Mouse (Mus musculus): ENCODE results near the gene Crybg3. TPM values are rescaled to one million over a fixed set of nuclear protein-coding genes. Genes with fewer than 3 reads are reported as not detected.

The Crybg3 gene
- 100 to 1,000 TPM in 5 of 26 experiments, 10 to 100 TPM in 21; 25.0 to 196 (median 61.1) TPM for total RNA-seq (2018; cell fraction: chromatin; rRNA removed)
- total RNA-seq (2018; cell fraction: cytosol; rRNA removed): 10 to 100 TPM; 12.1 to 34.3 (median 16.9) TPM
- 100 to 1,000 TPM in 1 of 26 experiments, 10 to 100 TPM in 25; 18.9 to 136 (median 38.1) TPM for total RNA-seq (2018; cell fraction: nucleus; rRNA removed)
- polyA plus RNA-seq (2018): 10.0 to 23.3 TPM (median 12.1 TPM) in 3 replicates

GRCm38 (mm10) chr16:59600311-59601251, at the start of gene Crybg3:
TSS of gene Crybg3 (minus strand) at chr16:59600979.
- Histone ChIP-seq H3K36me3 (ENCODE audit: inconsistent target) (no peaks in the 10 kb centered on the region), H3K4me3 (ENCODE audit: inconsistent target) (peak within 1 kb of the TSS; percentile 56), H3K79me2 (ENCODE audit: inconsistent target) (peaks cover 45% of the 10 kb centered on the region), H3K27ac (peak within 1 kb of the TSS; percentile 52)
- WGBS (ENCODE audit: missing documents): under 1% methylated on average over 68 of the region's 90 CpGs

- WGBS (ENCODE audit: missing documents): 88% methylated on average over 2 of the region's 2 CpGs
- H3K79me2 ChIP-seq (ENCODE audit: inconsistent target): no peaks in the 10 kb centered on the region
- no peak overlapping the region for H3K27ac ChIP-seq
- no peak overlapping the region for H3K4me3 ChIP-seq (ENCODE audit: inconsistent target)
- no peaks in the 10 kb centered on the region for H3K36me3 ChIP-seq (ENCODE audit: inconsistent target)
These were observed 43.0 kb upstream of the Crybg3 start for GRCm38 (mm10) chr16:59643766-59644165.

- Histone ChIP-seq H3K79me2 (ENCODE audit: inconsistent target) (no peaks in the 10 kb centered on the region), H3K36me3 (ENCODE audit: inconsistent target) (no peaks in the 10 kb centered on the region), H3K4me3 (ENCODE audit: inconsistent target) (peak overlapping the region; percentile 58; the same call in 1 of the 2 replicates), H3K27ac (peak overlapping the region; percentile 62)
- 98% methylated on average over 3 of the region's 3 CpGs for WGBS (ENCODE audit: missing documents)
These were observed 39.2 kb upstream of the Crybg3 start for GRCm38 (mm10) chr16:59639985-59640384.

DNA sequence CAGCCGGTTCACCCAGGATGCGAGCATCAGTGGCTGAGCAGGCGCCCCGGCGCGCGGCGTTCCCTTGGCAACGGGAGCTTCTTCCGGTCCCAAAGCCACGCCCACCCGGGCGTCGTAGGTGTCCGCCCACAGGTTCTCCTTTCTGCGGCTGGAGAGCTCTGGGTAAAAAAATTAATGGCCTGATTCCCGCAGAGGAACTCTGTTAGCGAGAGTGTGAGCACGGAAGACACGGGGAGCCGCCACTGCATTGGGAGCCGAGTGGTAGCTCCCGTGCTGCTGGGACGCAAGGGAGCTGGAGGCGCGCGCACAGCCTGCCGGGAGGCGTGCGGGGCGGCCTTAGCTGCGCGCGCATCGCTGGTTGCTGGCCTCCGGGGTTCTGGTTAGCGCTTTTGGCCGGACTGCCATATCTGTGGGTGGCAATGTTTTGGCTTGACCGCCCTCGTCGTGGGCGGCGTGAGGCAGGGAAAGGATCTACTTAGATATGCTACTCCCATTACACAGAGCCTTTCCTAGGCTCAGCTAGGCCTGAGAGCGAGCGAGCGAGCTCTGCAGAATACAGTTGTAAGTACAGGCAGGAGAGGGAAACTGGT, 38.4 kb upstream of the Crybg3 start, which contains the start of gene Arl6:
Gene Arl6 (minus strand): TSS at position 290 of the 590 bp plus-strand sequence.
- H3K79me2 ChIP-seq (ENCODE audit: inconsistent target): no peaks in the 10 kb centered on the region
- under 1% methylated on average over 46 of the region's 46 CpGs for WGBS (ENCODE audit: missing documents)
- H3K36me3 ChIP-seq (ENCODE audit: inconsistent target): no peaks in the 10 kb centered on the region
- peak within 1 kb of the TSS; percentile 62 for H3K27ac ChIP-seq
- peak within 1 kb of the TSS; percentile 58 for H3K4me3 ChIP-seq (ENCODE audit: inconsistent target)

GRCm38 (mm10) chr16:59634598-59634997, 33.8 kb upstream of the Crybg3 start:
- H3K79me2 ChIP-seq (ENCODE audit: inconsistent target): no peaks in the 10 kb centered on the region
- WGBS (ENCODE audit: missing documents): 83% methylated on average over 2 of the region's 2 CpGs
- H3K27ac ChIP-seq: no peak overlapping the region
- H3K36me3 ChIP-seq (ENCODE audit: inconsistent target): no peaks in the 10 kb centered on the region
- H3K4me3 ChIP-seq (ENCODE audit: inconsistent target): no peak overlapping the region

DNA sequence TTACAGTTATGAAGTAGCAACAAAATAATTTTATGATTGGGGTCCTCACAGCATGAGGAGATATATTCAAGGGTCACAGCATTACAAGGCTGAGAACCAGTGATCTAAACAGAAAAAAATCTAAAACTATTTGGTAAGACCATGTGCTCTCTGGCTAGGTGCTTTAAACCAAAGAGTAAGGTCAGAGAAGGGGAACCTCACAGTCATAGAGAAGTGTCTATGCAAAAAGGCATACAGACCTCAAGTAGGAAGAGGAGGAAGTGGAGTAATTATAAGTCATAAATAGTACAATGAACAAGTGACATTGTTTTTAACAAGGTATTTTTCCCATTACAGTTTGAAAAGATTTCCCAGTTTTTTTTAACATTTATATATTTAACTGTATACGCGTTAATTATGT, 20.8 kb upstream of the Crybg3 start:
- 94% methylated on average over 2 of the region's 2 CpGs for WGBS (ENCODE audit: missing documents)
- Histone ChIP-seq H3K79me2 (ENCODE audit: inconsistent target) (no peaks in the 10 kb centered on the region), H3K4me3 (ENCODE audit: inconsistent target) (no peak overlapping the region), H3K36me3 (ENCODE audit: inconsistent target) (no peaks in the 10 kb centered on the region), H3K27ac (no peak overlapping the region)

DNA sequence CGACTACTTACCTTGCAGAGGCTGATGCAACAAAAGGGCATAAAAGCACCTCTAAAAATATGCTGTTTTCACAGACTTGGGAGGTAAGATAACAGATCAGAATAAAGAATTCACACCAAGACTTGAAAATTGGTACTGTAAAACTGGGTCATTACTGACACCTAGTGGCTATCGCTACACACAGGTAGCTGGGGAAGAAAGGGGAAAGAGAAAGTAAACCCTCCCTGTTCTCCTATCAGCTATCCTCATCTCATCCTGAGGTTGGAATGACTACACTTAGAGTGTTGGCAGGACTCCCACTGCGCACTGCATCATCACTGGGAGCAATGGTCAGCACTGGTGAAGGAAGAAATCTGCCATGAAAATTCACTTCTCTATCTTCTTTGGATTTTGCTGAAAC, 16.4 kb upstream of the Crybg3 start:
- H3K36me3 ChIP-seq (ENCODE audit: inconsistent target): no peaks in the 10 kb centered on the region
- no peak overlapping the region for H3K27ac ChIP-seq
- no peak overlapping the region for H3K4me3 ChIP-seq (ENCODE audit: inconsistent target)
- H3K79me2 ChIP-seq (ENCODE audit: inconsistent target): no peaks in the 10 kb centered on the region
- 19% methylated on average over 3 of the region's 3 CpGs for WGBS (ENCODE audit: missing documents)

DNA sequence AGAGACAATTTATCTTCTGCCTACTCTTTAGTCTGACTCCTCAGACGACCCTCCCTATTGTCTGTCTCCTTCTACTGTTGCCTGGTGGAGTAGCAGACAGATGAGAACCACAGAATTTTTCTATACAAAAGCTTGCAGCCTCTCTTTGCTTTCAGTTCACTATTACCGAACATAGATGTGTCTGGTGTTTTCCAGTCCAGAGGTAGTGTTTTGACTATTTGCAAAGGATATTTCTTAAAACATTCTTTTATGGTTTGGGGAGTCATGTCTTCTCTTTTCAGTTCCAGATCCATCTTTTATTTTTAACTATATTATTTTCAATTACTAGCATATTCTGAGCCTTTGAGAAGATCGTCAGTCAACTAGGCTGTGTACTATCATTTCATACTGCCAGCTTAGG, 14.9 kb upstream of the Crybg3 start:
- Histone ChIP-seq H3K79me2 (ENCODE audit: inconsistent target) (no peaks in the 10 kb centered on the region), H3K27ac (no peak overlapping the region), H3K36me3 (ENCODE audit: inconsistent target) (no peaks in the 10 kb centered on the region), H3K4me3 (ENCODE audit: inconsistent target) (no peak overlapping the region)
- WGBS (ENCODE audit: missing documents): 93% methylated on average over 3 of the region's 3 CpGs

DNA sequence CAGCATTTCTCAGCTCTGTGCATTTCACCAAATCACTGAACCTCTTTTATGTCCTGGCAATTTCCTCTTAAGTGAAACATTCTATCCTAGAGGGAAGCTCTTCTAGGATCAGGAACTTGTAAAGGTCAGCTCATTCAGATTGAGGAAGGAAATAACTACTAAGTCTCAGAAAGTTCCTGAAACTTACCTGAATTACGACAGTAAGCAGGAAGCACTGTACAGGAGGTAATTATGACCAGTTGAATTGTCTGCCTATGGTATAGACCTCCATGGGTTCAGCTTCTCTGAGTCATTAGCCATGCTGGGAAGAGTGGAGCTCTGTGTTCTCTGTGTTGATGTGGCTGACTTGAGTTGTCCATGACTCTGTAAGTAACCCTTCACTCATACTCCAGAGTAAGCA, 10.0 kb upstream of the Crybg3 start:
- no peak overlapping the region for H3K4me3 ChIP-seq (ENCODE audit: inconsistent target)
- H3K27ac ChIP-seq: no peak overlapping the region
- H3K79me2 ChIP-seq (ENCODE audit: inconsistent target): no peaks in the 10 kb centered on the region
- H3K36me3 ChIP-seq (ENCODE audit: inconsistent target): no peaks in the 10 kb centered on the region
- 8% methylated on average over 1 of the region's 1 CpGs for WGBS (ENCODE audit: missing documents)

DNA sequence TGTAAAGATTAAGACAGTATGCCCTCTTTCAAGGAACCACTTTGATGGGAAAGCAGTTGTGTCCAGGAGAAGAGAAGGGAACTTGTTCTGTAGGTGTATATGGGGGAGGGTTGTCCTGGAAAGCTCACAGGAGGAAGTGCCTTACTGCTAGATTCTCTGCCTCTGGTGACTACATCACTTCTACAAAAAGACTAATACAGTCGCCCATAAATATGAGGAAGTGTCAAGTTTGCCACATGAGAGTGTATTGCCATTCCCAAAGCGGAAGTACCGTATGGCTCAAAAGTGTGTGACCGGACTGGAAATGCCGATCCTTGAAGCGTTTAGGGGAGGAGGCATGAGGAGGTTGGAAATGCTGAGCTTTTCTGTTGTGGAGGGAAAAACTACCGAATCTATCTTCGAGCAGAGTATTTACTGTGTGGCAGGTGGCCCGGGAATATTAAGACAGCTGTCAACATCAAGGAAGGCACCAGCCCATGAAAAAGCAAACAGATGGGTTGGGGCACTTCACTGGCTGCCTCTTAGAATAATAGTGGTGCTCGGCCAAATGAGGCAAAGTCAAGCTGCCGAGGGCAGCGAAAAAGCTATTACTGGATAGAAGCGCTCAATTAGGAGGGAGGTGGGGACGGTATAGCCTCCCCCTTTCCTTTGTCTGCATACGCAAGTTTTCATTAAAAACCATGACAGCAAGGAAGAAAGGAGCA, 3.5 kb upstream of the Crybg3 start:
- Histone ChIP-seq H3K4me3 (ENCODE audit: inconsistent target) (no peak overlapping the region; the same call in 1 of the 2 replicates), H3K79me2 (ENCODE audit: inconsistent target) (peaks cover 8% of the 10 kb centered on the region), H3K27ac (peak overlapping the region; percentile 51), H3K36me3 (ENCODE audit: inconsistent target) (no peaks in the 10 kb centered on the region)
- WGBS (ENCODE audit: missing documents): 36% methylated on average over 15 of the region's 15 CpGs

DNA sequence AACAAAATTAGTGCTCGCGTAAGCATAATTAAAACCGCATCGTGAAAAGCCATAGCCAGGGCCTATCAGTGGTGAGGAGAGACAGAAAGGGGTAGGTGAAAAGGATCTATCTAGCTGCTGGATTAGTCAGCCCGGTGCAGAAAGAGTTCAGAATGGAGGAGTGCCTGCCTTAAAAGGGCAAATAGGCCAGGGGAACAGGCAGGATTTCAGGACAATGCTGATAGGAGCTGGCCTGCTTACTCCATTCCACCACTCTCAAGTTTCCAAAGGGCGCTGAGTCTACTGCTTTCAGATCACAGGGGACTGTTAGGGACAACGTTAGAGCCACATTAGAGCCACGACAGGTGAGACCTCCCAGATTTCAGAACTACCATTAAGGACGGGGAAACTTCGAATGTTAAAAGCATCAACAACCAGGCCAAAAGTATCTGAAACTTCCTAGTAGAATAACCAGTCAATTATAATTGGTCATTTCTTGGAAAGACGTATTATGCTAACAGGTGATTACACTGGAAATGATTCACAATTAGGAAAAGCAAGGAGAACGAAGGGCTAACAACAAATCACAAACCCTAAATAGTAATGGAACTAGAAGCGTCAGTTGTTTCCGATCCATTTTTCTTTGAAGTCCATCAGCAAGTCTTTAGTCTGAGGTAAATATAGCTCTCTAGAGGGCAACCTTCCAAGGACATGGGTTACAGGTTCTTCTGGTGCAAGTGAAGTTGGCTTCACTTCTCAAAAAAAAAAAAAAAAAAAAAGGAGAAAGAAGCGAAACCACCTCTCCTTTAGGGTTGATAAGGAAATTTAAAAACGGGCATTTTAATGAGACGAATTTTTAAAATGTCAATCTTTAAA, 1.1 kb downstream of the Crybg3 start:
- Histone ChIP-seq H3K36me3 (ENCODE audit: inconsistent target) (no peaks in the 10 kb centered on the region), H3K4me3 (ENCODE audit: inconsistent target) (peak overlapping the region; percentile 56), H3K79me2 (ENCODE audit: inconsistent target) (peaks cover 54% of the 10 kb centered on the region), H3K27ac (peak overlapping the region; percentile 52)
- WGBS (ENCODE audit: missing documents): 55% methylated on average over 17 of the region's 17 CpGs

- no peaks in the 10 kb centered on the region for H3K36me3 ChIP-seq (ENCODE audit: inconsistent target)
- H3K4me3 ChIP-seq (ENCODE audit: inconsistent target): no peak overlapping the region
- WGBS (ENCODE audit: missing documents): 81% methylated on average over 4 of the region's 4 CpGs
- H3K27ac ChIP-seq: no peak overlapping the region
- H3K79me2 ChIP-seq (ENCODE audit: inconsistent target): peaks cover 60% of the 10 kb centered on the region
These were observed 1.8 kb downstream of the Crybg3 start for GRCm38 (mm10) chr16:59598997-59599396.

DNA sequence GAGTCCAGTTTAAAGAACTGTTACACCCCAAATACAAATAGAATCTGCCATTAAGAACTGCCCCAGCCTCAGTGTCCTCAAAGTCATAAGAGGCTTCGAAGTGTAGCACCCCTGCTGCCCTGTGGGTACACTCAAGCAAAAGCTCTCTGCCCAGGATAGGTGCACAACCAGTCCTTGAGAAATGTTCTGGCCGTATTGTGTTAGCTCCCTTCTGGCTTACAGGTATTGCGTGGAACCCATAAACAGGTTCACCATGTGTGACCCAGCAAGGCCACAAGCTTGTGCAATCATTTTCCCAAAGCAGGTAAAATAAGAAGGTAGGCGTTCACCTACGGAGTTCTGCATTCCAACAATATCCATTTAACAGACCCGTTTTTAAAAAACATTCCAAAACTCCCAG, 3.5 kb downstream of the Crybg3 start:
- H3K4me3 ChIP-seq (ENCODE audit: inconsistent target): no peak overlapping the region
- WGBS (ENCODE audit: missing documents): 100% methylated on average over 6 of the region's 6 CpGs
- no peak overlapping the region for H3K27ac ChIP-seq
- no peaks in the 10 kb centered on the region for H3K36me3 ChIP-seq (ENCODE audit: inconsistent target)
- H3K79me2 ChIP-seq (ENCODE audit: inconsistent target): peaks cover 78% of the 10 kb centered on the region
